Mouse (Mus musculus): ENCODE data around the gene Jup. TPM values are rescaled to one million over a fixed set of nuclear protein-coding genes. Genes with fewer than 3 reads are reported as not detected.
"Not testable (repeated sequence)": the region's sequence is repeated elsewhere in the genome, so short reads cannot be mapped to it uniquely, and the experiment has no call there.

Gene Jup
- polyA plus RNA-seq, 1 experiment from 2014 or later: 165 TPM

DNA sequence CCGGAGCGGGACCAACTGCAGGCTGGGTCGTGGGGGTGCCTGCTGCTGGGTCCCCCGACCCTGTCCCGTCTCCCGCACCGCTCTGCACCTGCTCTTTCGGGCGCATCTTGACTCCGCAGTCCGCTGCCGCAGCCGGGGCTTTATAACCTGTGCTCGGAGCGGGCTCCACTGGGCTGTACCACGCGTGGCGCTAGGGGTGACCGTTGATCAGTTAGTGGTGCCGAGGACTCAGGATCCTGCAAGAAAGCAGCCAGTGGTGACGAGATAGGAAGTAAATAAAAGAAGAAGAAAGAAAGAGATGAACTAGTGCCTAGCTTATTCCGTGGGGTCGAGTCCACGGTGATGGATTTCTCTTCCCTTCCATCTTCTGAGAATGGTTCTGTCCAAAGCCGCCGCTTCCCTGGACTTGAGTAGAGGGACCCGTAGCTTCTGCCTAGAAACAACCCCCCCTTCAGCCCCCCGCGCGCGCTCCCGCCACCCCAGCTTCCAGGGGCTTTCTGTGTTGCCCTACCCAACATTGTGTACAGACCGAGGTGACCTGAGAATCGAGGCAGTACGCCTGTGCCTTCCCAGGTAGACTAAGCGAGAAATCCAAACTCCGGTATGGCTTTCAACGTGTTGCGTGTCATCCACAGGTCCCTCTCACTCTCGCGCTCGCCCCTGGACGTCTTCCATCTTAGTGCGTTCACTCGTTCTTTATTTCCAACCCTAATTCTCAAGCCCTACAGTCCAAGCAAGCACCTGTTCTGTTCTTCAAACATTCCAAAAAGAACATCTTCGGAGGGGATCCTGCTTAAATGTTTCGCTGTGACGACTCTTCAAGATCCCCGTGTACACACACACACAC, 41.4 kb downstream of the Jup start, which contains the start of gene Hap1:
Gene Hap1 (minus strand): TSS at position 157 of the 847 bp plus-strand sequence.
- no peaks in the 10 kb centered on the region for H3K9me3 ChIP-seq (ENCODE audit: control insufficient read depth, low read length)
- peak within 1 kb of the TSS; percentile 74 for H3K4me3 ChIP-seq (ENCODE audit: low read length)
- no peaks in the 10 kb centered on the region for H3K36me3 ChIP-seq (ENCODE audit: control insufficient read depth, insufficient read depth, low read length)
- no peak within 1 kb of the TSS for H3K27ac ChIP-seq (ENCODE audit: low read length)
- H3K4me1 ChIP-seq (ENCODE audit: control insufficient read depth, insufficient read depth, low read length): peaks cover 8% of the 10 kb centered on the region; the same call in 1 of the 2 replicates
- peak; percentile 79 for ATAC-seq
- peak within 1 kb of the TSS; percentile 65 for H3K9ac ChIP-seq (ENCODE audit: low read depth, low read length)
- WGBS: under 1% methylated on average over 49 of the region's 49 CpGs
- H3K27me3 ChIP-seq (replicated peaks; ENCODE audit: control insufficient read depth, insufficient read depth, low read length): peaks cover 28% of the 10 kb centered on the region
- peak within 1 kb of the TSS; percentile 100 for H3K4me2 ChIP-seq (ENCODE audit: low read depth, low read length)

DNA sequence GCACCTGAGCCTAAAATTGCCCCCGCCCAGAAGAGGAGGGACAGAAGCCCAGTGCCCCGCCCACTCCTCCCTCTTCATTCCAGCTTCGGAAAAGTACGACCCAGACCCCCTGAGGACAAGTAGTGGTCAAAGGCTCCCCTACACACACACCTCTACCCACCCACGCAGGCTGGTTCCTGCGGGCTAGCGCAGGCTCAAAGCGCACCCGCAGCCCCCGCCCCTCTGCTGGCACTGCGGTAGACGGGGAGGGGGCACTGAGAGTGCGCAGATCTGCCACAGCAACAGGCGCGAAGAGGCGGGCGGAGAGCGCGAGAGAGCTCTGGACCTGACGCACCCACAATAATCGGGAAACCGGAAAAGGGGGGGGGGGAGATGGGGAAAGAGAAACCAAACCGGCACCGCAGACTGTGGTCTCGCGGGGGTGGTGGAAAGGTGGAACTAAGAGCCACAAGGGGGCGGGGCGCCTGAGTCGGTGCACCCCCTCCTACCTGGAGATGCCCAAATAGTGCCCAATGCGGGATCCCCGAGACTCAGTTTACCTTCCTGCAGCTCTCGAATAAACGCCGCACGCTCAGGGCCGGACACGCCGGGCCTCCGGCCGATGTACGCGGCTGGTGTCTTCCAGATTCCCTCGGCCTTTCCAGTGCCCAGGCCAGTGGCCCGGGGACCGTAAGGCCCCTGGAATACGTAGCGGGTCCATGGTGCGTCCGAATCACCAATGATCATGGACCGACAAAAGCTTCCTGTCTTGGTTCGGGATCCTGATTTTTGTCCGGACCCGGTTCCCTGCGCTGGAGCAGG, 42.2 kb downstream of the Jup start:
- peak overlapping the region; percentile 74 for H3K4me3 ChIP-seq (ENCODE audit: low read length)
- peak overlapping the region; percentile 100 for H3K4me2 ChIP-seq (ENCODE audit: low read depth, low read length)
- peak overlapping the region; percentile 65 for H3K9ac ChIP-seq (ENCODE audit: low read depth, low read length)
- no peak overlapping the region for H3K27ac ChIP-seq (ENCODE audit: low read length)
- H3K4me1 ChIP-seq (ENCODE audit: control insufficient read depth, insufficient read depth, low read length): peaks cover 8% of the 10 kb centered on the region; the same call in 1 of the 2 replicates
- H3K36me3 ChIP-seq (ENCODE audit: control insufficient read depth, insufficient read depth, low read length): no peaks in the 10 kb centered on the region
- peaks cover 28% of the 10 kb centered on the region for H3K27me3 ChIP-seq (replicated peaks; ENCODE audit: control insufficient read depth, insufficient read depth, low read length)
- no peaks in the 10 kb centered on the region for H3K9me3 ChIP-seq (ENCODE audit: control insufficient read depth, low read length)
- ATAC-seq: peak; percentile 31
- under 1% methylated on average over 54 of the region's 54 CpGs for WGBS

- H3K4me1 ChIP-seq (ENCODE audit: control insufficient read depth, insufficient read depth, low read length): peaks cover 11% of the 10 kb centered on the region
- H3K27ac ChIP-seq (ENCODE audit: low read length): no peak overlapping the region
- no peak overlapping the region for H3K4me2 ChIP-seq (ENCODE audit: low read depth, low read length)
- H3K27me3 ChIP-seq (replicated peaks; ENCODE audit: control insufficient read depth, insufficient read depth, low read length): peaks cover 28% of the 10 kb centered on the region
- WGBS: 29% methylated on average over 10 of the region's 10 CpGs
- no peaks in the 10 kb centered on the region for H3K9me3 ChIP-seq (ENCODE audit: control insufficient read depth, low read length)
- H3K9ac ChIP-seq (ENCODE audit: low read depth, low read length): no peak overlapping the region
- ATAC-seq: no peak
- H3K4me3 ChIP-seq (ENCODE audit: low read length): no peak overlapping the region
- H3K36me3 ChIP-seq (ENCODE audit: control insufficient read depth, insufficient read depth, low read length): no peaks in the 10 kb centered on the region
Observed at GRCm38 (mm10) chr11:100352076-100352857, 45.3 kb downstream of the Jup start.

DNA sequence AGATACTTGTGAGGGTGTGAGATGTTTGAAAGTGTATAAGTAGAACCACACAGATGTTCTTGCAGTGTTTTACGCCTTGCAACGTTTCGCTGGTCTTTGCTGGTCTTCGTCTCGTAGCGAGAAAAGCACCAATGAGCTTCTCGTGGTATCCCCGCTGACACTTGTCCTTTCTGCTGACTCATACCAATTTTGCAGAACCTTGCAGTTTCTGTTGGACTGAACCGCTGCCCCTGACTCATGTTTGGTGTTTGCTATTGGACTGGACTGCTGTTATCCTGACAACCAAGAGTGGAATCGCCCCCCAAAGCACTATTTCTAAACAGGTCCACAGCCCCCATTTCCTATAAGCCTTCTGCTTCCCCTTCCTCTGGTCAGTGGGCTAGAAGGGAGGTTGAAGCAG, 53.3 kb downstream of the Jup start:
- Histone ChIP-seq H3K4me2 (ENCODE audit: low read depth, low read length) (no peak overlapping the region), H3K27ac (ENCODE audit: low read length) (no peak overlapping the region), H3K9ac (ENCODE audit: low read depth, low read length) (no peak overlapping the region), H3K36me3 (ENCODE audit: control insufficient read depth, insufficient read depth, low read length) (no peaks in the 10 kb centered on the region), H3K27me3 (replicated peaks; ENCODE audit: control insufficient read depth, insufficient read depth, low read length) (no peaks in the 10 kb centered on the region), H3K4me1 (ENCODE audit: control insufficient read depth, insufficient read depth, low read length) (peaks cover 3% of the 10 kb centered on the region; the same call in 1 of the 2 replicates), H3K4me3 (ENCODE audit: low read length) (no peak overlapping the region), H3K9me3 (ENCODE audit: control insufficient read depth, low read length) (no peaks in the 10 kb centered on the region)
- 88% methylated on average over 10 of the region's 10 CpGs for WGBS
- no peak for ATAC-seq

DNA sequence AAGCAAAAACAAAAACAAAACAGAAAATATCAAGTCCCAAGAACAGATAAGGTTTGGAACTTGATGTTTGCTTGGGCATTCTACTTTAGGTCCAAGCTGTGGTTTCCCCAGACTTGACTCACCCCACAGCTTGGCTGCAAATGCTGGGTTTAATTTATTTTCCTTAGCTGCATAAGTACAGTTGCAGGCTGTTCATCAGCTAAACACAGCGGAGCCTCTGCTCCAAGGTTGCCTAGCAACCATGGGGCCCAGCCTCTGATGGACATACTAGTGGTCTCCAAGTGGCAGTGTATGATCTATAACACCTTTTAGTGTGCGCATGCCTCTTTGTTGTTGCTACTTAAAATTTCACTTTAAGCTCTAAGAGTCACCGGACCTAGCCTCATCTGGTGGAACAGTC, 61.8 kb downstream of the Jup start:
- WGBS: 35% methylated on average over 3 of the region's 3 CpGs
- peak; percentile 48; the same call in 1 of the 2 replicates for ATAC-seq
- no peak overlapping the region for H3K27ac ChIP-seq (ENCODE audit: low read length)
- peaks cover 3% of the 10 kb centered on the region; the same call in 1 of the 2 replicates for H3K4me1 ChIP-seq (ENCODE audit: control insufficient read depth, insufficient read depth, low read length)
- no peaks in the 10 kb centered on the region for H3K36me3 ChIP-seq (ENCODE audit: control insufficient read depth, insufficient read depth, low read length)
- no peaks in the 10 kb centered on the region for H3K9me3 ChIP-seq (ENCODE audit: control insufficient read depth, low read length)
- no peak overlapping the region for H3K4me3 ChIP-seq (ENCODE audit: low read length)
- no peak overlapping the region for H3K4me2 ChIP-seq (ENCODE audit: low read depth, low read length)
- H3K9ac ChIP-seq (ENCODE audit: low read depth, low read length): no peak overlapping the region
- H3K27me3 ChIP-seq (replicated peaks; ENCODE audit: control insufficient read depth, insufficient read depth, low read length): no peaks in the 10 kb centered on the region

- no peak within 1 kb of the TSS for H3K9ac ChIP-seq (ENCODE audit: low read depth, low read length)
- H3K4me1 ChIP-seq (ENCODE audit: control insufficient read depth, insufficient read depth, low read length): peaks cover 3% of the 10 kb centered on the region; the same call in 1 of the 2 replicates
- no peak for ATAC-seq
- H3K27ac ChIP-seq (ENCODE audit: low read length): no peak within 1 kb of the TSS
- no peaks in the 10 kb centered on the region for H3K27me3 ChIP-seq (replicated peaks; ENCODE audit: control insufficient read depth, insufficient read depth, low read length)
- no peaks in the 10 kb centered on the region for H3K9me3 ChIP-seq (ENCODE audit: control insufficient read depth, low read length)
- H3K4me2 ChIP-seq (ENCODE audit: low read depth, low read length): no peak within 1 kb of the TSS
- WGBS: 79% methylated on average over 6 of the region's 6 CpGs
- no peaks in the 10 kb centered on the region for H3K36me3 ChIP-seq (ENCODE audit: control insufficient read depth, insufficient read depth, low read length)
- no peak within 1 kb of the TSS for H3K4me3 ChIP-seq (ENCODE audit: low read length)
Observed at GRCm38 (mm10) chr11:100333944-100334457, 63.6 kb downstream of the Jup start, which contains the start of gene Gast. Gast (plus strand) TSS chr11:100334407.

DNA sequence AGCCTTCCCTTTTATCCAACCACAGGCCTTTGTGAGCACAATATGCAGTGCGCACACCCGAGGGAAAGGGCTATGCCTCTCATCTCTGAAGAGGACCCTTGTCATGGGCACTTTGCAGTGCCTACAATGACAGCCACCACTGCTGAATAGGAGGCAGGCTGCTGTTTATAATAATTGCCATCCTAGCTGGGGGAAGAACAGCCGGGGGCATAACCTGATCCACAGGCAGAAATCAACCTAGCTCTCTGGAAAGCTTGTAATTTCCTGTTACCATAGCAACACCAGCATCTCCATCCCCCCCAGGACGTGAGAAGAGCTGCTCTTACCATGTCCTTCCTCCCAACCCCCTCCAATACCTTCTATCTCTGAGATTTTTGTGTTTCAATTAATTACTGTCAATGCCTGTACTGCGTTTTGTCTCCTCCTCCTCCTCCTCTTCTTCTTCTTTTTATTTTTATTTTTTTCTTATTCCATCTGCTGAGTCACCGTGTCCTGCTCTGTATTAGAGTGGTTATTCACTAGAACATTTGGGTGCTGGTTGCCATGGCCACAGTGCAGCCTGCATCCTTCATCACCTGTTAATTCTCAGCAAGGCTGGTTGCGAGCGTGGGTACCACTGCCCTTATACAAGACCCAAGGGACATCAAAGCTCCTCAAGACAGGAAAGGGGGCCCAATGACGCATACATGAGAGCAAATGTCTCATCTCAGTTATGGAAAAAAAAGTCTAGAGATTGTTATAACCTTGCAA, 64.6 kb downstream of the Jup start:
- H3K27me3 ChIP-seq (replicated peaks; ENCODE audit: control insufficient read depth, insufficient read depth, low read length): no peaks in the 10 kb centered on the region
- H3K4me2 ChIP-seq (ENCODE audit: low read depth, low read length): no peak overlapping the region
- ATAC-seq: no peak
- WGBS: 51% methylated on average over 9 of the region's 9 CpGs
- no peak overlapping the region for H3K9ac ChIP-seq (ENCODE audit: low read depth, low read length)
- peaks cover 3% of the 10 kb centered on the region; the same call in 1 of the 2 replicates for H3K4me1 ChIP-seq (ENCODE audit: control insufficient read depth, insufficient read depth, low read length)
- no peak overlapping the region for H3K4me3 ChIP-seq (ENCODE audit: low read length)
- no peaks in the 10 kb centered on the region for H3K9me3 ChIP-seq (ENCODE audit: control insufficient read depth, low read length)
- no peaks in the 10 kb centered on the region for H3K36me3 ChIP-seq (ENCODE audit: control insufficient read depth, insufficient read depth, low read length)
- no peak overlapping the region for H3K27ac ChIP-seq (ENCODE audit: low read length)

DNA sequence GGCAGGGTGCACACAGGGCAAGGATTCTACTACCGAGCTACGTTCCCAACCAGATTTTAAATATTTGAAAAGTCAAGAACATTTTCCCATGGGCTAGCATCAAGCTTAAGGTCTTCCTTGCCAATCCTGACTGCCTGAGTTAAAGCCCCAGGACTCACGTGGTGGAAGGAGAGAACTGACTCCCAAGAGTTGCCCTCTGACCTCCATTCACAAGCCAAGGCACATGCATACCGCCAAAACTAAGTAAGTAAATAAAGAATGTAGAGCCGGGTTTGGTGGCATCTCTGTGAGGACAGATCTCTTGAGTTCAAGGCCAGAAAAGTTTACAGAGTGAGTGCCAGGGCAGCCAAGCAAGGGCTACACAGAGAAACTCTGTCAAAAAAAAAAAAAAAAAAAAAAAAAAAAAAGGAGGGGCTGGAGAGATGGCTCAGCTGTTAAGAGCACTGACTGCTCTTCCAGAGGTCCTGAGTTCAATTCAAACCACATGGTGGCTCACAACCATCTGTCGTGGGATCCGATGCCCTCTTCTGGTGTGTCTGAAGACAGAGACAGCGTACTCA, 66.7 kb downstream of the Jup start:
- H3K4me3 ChIP-seq (ENCODE audit: low read length); H3K27me3 ChIP-seq (replicated peaks; ENCODE audit: control insufficient read depth, insufficient read depth, low read length); H3K4me1 ChIP-seq (ENCODE audit: control insufficient read depth, insufficient read depth, low read length); H3K9ac ChIP-seq (ENCODE audit: low read depth, low read length); H3K36me3 ChIP-seq (ENCODE audit: control insufficient read depth, insufficient read depth, low read length); H3K4me2 ChIP-seq (ENCODE audit: low read depth, low read length); H3K27ac ChIP-seq (ENCODE audit: low read length); H3K9me3 ChIP-seq (ENCODE audit: control insufficient read depth, low read length); ATAC-seq: not testable (repeated sequence)
- WGBS: 57% methylated on average over 8 of the region's 8 CpGs

Data from intestine, embryonic 16.5 days (tissue).